Mouse (Mus musculus) brain, embryonic 18.5 days (tissue): ENCODE data around the gene Agt.
A peak's percentile ranks its signal among the peaks of the same experiment; 100 is the strongest.

Source experiments
- DNase-seq: peaks from one replicate; pipeline ENCODE4 v3.0.0-alpha.2; 2012; ENCODE audit warnings: low read depth, low spot score

Gene Agt

GRCm38 (mm10) chr8:124555113-124555750, 14.3 kb downstream of the Agt start:
- no peak for DNase-seq

GRCm38 (mm10) chr8:124551011-124551661, 18.4 kb downstream of the Agt start:
- no peak for DNase-seq

DNA sequence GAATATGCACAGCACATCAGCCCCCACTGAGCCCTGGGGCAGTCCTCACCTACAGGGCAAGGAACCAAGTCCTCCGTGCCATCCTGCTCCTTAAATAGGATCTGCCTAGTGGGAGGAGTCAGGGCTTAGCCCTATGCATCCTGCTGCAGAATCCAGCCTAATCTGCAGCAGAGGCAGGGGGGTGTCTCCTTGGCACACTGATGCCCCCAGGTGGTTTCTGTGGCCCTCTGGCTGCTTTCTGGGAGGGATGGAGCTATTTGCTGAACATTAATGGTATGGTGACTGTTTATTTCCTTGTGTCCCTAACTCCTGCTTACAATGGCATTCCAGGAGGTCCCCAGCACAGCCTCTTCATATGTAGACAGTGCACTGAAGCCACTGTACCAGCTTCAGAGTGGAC, 21.3 kb downstream of the Agt start:
- DNase-seq, result no peak

- DNase-seq, result no peak
Measured at GRCm38 (mm10) chr8:124547269-124547668, 22.2 kb downstream of the Agt start.

DNA sequence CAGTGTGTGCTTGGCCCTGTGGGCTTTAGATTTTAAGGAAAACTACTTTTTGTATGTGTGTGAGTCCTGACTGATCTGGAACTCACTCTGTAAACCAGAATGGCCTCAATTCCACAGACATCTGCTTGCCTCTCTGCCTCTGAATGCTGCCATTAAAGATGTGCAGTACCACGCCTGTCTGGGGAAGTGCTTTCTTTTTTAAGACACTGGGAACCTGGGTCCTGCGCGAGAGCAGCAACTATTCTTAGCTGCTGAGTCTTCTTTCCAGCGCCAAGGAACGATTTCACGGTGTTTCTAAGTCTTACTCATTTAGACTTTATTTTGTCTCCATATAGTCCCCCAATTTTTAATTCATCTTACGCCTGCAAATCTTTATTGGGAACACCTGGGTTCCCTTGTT, 22.7 kb downstream of the Agt start:
- DNase-seq, result no peak

GRCm38 (mm10) chr8:124546371-124546770, 23.1 kb downstream of the Agt start:
- no peak for DNase-seq

DNA sequence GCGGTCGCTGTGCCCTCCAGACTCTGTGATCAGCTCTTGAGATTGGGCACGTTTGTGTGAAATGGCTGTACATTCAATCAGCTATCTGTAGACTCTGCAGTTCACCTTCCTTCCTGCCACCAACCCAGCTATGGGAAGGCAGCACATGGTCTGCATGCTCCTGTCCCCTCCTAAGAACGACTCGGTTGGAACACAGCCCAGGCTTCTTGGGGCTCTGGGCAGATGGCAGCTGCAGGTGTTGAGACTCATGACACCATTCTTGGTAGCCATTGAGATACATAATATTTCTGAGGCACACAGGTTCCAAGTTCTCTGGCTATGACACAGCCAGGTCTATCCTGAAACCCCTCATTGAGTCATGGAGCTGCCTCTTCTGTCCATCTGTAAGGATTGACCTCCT, 26.2 kb downstream of the Agt start:
- no peak for DNase-seq

DNA sequence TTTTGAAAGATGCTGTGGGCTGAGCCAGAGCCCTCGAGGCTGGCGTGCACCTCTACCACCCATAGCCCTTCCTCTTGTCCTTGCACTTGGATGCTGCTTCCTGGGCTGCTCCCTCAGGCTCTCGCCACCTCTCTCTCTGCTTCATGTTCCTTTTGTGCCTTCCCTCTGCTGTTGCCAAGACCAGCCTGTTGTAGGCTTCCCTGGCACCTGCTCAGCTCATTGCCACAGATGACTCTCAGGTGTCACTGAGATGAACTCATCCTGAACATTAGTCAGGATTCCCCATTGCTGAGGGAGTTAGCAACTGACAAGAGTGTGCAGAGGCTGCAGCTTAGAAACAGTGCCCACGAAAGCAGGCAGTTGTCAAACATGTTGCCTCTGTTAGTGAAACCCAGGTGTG, 27.5 kb downstream of the Agt start:
- DNase-seq, result no peak

DNA sequence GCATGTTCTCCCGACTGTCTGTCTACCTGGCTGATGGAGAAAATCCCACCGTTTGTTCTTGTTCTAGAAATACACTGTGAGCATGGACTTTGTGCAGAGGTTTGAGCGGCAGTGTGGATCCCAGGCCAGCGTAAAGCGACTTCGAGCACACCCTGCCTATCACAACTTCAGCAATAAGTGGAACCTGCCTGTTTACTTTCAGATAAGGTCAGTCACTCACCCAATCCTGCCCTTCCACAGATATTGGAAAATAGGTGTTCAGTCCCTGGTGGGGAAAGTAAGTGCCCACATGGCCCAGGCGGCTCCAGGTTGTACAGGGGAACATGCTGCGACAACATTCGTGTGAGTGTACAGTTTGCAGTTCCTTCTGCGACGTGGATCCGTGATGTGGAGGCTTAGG, 28.6 kb downstream of the Agt start:
- no peak for DNase-seq

DNA sequence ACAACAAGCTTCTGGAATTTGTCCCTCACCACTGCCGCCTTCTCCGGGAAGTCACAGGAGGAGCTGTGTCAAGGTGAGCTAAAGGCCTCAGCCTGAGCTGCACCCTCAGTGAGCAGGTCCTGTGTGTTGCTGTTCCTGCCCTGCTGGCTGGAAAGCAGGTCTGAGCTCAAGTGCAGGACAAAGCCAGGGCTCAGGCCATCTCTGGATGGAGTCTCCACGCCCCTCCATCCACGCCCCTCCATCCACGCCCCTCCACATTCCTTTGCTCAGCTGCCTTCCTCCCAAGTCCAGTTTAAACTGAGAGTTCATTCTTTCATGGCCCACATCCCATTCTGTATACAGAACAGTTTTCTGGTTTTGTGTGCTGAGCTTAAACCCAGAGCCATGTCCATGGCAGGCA, 34.1 kb downstream of the Agt start:
- DNase-seq, result no peak

DNA sequence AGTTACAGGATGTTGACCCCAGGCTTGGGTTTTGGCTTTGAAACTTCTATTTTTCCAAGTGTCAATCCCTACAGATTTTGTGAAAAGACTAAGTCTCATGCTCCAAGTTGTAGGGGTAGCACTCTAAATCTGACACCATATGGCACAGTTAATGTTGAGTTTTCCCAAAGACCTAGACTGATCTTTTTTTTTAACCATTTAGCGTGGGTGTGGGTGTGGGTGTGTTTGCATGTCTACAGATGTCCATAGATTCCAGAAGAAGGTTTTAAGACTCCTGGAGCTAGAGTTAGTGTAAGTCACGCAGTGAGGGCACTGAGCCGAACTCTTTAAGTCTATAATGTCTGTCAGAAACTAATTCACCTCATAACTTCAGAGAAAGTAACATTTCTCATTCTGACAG, 36.9 kb downstream of the Agt start:
- DNase-seq, result no peak

DNA sequence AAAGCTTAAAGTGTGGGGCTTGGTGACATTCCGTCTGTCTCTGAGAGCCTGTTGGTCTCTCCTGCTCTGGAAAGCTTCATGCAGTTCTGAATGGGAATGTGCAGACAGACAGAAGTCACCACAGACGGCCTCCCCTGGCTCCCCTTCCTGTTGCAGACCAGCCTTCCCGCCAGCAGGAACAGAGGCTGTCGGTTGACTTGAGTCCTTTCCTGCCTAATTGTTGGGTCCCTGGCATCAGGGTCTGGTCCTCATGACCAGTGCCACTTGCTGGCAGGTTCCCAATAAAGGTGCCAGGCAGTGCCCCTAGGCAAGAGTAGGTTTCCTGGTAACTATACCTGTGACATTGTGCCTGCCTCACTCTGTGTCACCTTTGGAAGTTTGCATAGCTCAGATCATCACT, 38.5 kb downstream of the Agt start:
- DNase-seq, result no peak

- no peak for DNase-seq
Measured at GRCm38 (mm10) chr8:124530556-124530955, 39.0 kb downstream of the Agt start.

- no peak for DNase-seq
Measured at GRCm38 (mm10) chr8:124530076-124530475, 39.4 kb downstream of the Agt start.

DNA sequence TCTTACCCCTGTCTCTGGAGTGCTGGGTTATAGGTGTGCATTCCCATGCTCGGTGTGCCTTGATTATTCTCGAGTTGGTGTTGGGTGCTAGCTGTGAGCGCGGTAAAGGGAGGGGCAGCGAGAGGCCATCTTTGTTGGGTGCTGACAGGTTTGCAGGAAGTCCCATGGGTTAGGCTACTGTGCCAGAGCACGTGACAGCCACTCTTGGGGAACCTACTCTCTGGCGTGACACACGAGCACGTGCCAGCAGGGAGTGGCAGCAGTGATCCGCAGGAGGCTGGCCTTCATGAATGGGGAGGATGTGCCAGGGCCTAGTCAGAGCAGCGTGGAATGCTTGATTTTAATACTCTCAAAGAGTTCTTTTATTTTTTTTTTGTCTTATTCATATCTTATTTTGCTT, 43.2 kb downstream of the Agt start:
- DNase-seq, result no peak

- DNase-seq, result no peak
Measured at GRCm38 (mm10) chr8:124521946-124522345, 47.6 kb downstream of the Agt start.

GRCm38 (mm10) chr8:124520249-124521080, 49.0 kb downstream of the Agt start, which contains the start of gene Cog2:
TSS of gene Cog2 (plus strand) at chr8:124520767.
- DNase-seq, result peak; percentile 88

DNA sequence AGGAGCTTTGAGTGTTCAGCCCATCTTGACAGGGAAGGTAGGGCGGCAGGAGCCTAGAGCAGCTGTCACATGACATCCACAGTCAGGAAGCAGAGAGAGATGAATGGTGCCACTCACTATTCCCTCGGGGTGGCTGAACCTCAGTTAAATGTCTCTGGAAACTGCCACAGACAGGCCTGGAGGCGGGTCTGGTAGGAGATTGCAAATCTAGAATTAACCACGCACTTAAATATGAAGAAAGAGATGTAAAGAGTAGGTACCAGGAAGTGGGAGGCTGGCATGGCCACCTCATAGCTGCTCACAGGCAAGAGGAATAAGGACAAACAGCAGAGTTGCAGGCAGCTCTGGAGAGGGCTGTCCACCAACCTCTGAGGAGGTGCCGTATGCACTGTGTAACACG, 52.4 kb downstream of the Agt start:
- DNase-seq, result no peak

GRCm38 (mm10) chr8:124516525-124516924, 53.0 kb downstream of the Agt start:
- DNase-seq, result no peak

DNA sequence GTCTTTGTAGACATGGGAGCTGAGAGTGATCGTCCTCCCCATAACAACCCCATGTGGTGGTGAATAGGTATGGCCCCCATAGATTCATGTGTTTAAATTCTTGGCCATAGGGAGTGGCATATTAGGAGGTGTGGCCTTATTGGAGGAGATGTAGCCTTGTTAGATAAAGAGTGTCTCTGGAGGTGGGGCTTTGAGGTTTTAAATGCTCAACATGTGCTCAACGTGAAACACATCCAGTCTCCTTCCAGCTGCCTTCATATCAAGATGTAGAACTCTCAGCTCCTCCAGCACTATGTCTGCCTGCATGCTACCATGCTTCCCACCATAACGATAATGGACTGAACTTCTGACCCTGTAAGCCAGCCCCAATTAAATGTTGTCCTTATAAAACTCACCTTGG, 53.5 kb downstream of the Agt start:
- no peak for DNase-seq

- no peak for DNase-seq
Measured at GRCm38 (mm10) chr8:124509156-124509555, 60.4 kb downstream of the Agt start.

DNA sequence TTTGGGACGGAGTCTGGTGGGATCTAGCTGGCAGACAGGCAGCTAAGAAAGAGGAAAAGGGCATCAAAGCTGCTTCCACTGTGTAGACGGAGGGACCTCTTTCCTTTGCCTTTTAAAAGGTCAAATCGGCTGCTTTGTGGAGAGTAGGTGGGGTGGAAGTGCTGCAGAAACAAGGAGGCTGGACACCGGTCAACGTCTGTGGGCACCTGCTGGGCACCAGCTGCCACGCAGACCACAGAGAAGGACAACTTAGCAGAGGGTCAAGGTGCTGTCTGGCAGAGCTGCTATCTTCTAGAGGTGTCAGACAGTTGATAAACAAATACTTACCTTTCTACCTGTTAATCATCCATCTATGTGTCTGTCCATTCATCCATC, 61.2 kb downstream of the Agt start:
- no peak for DNase-seq
